Mouse (Mus musculus) olfactory bulb, adult 2 months (tissue): ENCODE measurements around the gene Adssl1.

Experiments used
- CTCF ChIP-seq: fragments of 200-500 bp; IDR thresholded peaks from 2 replicates; pipeline ENCODE4 v1.5.1; 2012; ENCODE audit warnings: low read depth, mild to moderate bottlenecking, low read length, moderate library complexity; ENCODE audit not compliant: insufficient read depth
- POLR2A ChIP-seq: fragments of 200-500 bp; IDR thresholded peaks from 2 replicates; pipeline ENCODE4 v1.6.1; 2012; ENCODE audit warnings: mild to moderate bottlenecking, low read depth, low read length, moderate library complexity; ENCODE audit not compliant: insufficient read depth

DNA sequence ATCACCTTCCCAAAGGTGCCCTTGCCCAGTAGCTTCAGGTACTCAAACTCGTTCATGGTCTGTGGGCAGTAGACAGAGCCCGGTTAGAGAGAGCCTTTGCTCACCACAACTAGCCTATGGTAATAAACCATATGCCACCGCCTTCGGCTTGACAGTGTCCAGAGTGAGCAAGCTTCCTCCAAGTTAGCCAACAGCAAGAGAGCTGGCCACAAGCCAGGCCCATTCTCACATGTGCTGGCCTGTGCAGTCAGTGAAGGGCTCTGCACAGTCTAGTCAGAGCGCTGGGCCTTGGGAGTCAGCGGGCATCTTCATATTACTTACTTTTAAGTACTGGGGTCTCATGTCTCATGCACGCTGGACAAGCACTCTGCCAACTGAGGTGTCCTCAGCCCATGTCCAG is 38.8 kb downstream of the Adssl1 start:
- TF ChIP-seq CTCF (no peak), POLR2A (no peak)
